Mouse (Mus musculus) thymus, postnatal 25 days (tissue): ENCODE results near the gene Fbln2.

ENCODE experiments used
- DNase-seq: peaks from one replicate; pipeline ENCODE4 v3.0.0; 2022

The Fbln2 gene

GRCm38 (mm10) chr6:91231523-91231922, 19.3 kb downstream of the Fbln2 start:
- no peak for DNase-seq

- DNase-seq = no peak
Observed at GRCm38 (mm10) chr6:91233011-91233410, 20.8 kb downstream of the Fbln2 start.

GRCm38 (mm10) chr6:91233424-91234015, 21.3 kb downstream of the Fbln2 start:
- DNase-seq = no peak

GRCm38 (mm10) chr6:91236006-91236405, 23.8 kb downstream of the Fbln2 start:
- no peak for DNase-seq

GRCm38 (mm10) chr6:91236429-91236828, 24.2 kb downstream of the Fbln2 start:
- no peak for DNase-seq

- no peak for DNase-seq
Observed at GRCm38 (mm10) chr6:91237273-91237672, 25.0 kb downstream of the Fbln2 start.

- no peak for DNase-seq
Observed at GRCm38 (mm10) chr6:91240537-91240936, 28.3 kb downstream of the Fbln2 start.

GRCm38 (mm10) chr6:91240964-91241363, 28.7 kb downstream of the Fbln2 start:
- DNase-seq = no peak

GRCm38 (mm10) chr6:91243395-91243794, 31.1 kb downstream of the Fbln2 start:
- no peak for DNase-seq

- no peak for DNase-seq
Observed at GRCm38 (mm10) chr6:91244331-91244730, 32.1 kb downstream of the Fbln2 start.

- DNase-seq = no peak
Observed at GRCm38 (mm10) chr6:91245331-91245730, 33.1 kb downstream of the Fbln2 start.

GRCm38 (mm10) chr6:91247343-91247742, 35.1 kb downstream of the Fbln2 start:
- no peak for DNase-seq

- DNase-seq = no peak
Observed at GRCm38 (mm10) chr6:91248627-91249026, 36.4 kb downstream of the Fbln2 start.

GRCm38 (mm10) chr6:91249797-91250196, 37.5 kb downstream of the Fbln2 start:
- DNase-seq = no peak

GRCm38 (mm10) chr6:91259440-91260120, 47.3 kb downstream of the Fbln2 start:
- peak; percentile 29 for DNase-seq

- DNase-seq = no peak
Observed at GRCm38 (mm10) chr6:91260347-91260986, 48.2 kb downstream of the Fbln2 start.

- no peak for DNase-seq
Observed at GRCm38 (mm10) chr6:91260987-91261367, 48.7 kb downstream of the Fbln2 start.

- peak; percentile 51 for DNase-seq
Observed at GRCm38 (mm10) chr6:91265616-91266015, 53.4 kb downstream of the Fbln2 start.

GRCm38 (mm10) chr6:91266647-91267046, 54.4 kb downstream of the Fbln2 start:
- DNase-seq = no peak

GRCm38 (mm10) chr6:91268318-91268717, 56.1 kb downstream of the Fbln2 start:
- DNase-seq = peak; percentile 37

GRCm38 (mm10) chr6:91277549-91277948, 65.3 kb downstream of the Fbln2 start:
- DNase-seq = peak; percentile 52

- DNase-seq = no peak
Observed at GRCm38 (mm10) chr6:91278302-91278701, 66.0 kb downstream of the Fbln2 start.

- DNase-seq = no peak
Observed at GRCm38 (mm10) chr6:91279477-91279876, 67.2 kb downstream of the Fbln2 start.

GRCm38 (mm10) chr6:91281206-91281605, 69.0 kb downstream of the Fbln2 start:
- DNase-seq = peak; percentile 84
